ENCODE assay signal across 8 mouse cellular contexts in the genomic region with DNA sequence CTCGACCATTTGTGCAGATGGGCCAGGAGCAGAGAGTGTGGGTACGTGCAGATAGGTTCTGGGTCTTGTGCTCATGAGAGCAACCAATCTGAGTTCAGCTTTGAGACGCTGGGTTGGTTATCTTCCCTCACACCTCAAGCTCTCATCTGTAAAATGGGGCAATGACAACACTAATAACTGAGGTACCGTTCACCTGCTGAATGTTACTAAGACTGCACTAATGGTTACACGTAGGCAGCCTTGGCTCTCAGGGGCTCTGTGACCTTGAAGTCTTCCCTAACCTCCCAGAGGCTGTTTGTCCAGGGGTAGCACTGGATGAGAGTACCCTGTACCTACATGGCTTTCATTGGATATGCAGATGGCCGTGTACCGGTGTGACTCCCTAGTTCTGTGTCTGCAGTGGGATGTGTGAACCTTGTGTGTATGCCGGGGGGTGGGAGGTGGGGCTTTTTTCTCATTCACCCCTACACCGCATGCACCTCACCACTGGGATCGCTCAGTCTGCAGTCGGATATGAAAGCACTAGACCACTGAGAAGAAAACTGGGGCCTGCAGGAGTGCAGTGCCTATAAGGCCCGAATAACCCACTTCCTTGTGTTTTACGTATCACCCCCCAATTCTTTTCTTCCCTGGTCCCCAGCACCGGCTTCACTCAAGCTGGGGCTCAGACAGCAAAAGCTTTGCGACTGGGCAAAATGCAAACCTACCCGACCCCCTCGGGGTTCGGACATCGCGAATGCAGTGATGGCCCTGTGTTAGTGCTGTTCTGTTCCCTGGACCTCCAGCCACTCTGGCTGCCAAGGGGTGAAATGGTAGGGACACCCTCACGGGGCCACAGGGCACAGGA. TPM values are rescaled to one million over a fixed set of nuclear protein-coding genes. Genes with fewer than 3 reads are reported as not detected.
DNase-seq lines count a peak whose midpoint lies in the region; ATAC-seq and TF ChIP-seq lines count a peak whose summit lies in the region.

No protein-coding gene starts in this region.

- intact Hi-C loops in heart, postnatal 25 days (cut with DNase I): no loop called here

- H3K27me3 ChIP-seq in heart, embryonic 10.5 days (ENCODE audit: insufficient read depth, poor library complexity, severe bottlenecking): no peaks in the 10 kb centered on the region
- no peaks in the 10 kb centered on the region for H3K27me3 ChIP-seq in E14TG2a.4 (ENCODE audit: insufficient read depth, low read length)
- H3K27me3 ChIP-seq in forebrain, embryonic 11.5 days (ENCODE audit: control insufficient read depth, insufficient read depth, low read length): no peaks in the 10 kb centered on the region
- H3K27me3 ChIP-seq in liver, adult 2 months (ENCODE audit: control insufficient read depth, insufficient read depth, low read length): no peaks in the 10 kb centered on the region
- H3K27me3 ChIP-seq in stomach, embryonic 14.5 days (ENCODE audit: control insufficient read depth, insufficient read depth, low read length): no peaks in the 10 kb centered on the region

- H3K4me2 ChIP-seq in forebrain, embryonic 11.5 days (ENCODE audit: low read depth, low read length, severe bottlenecking): peak overlapping the region; percentile 95
- H3K4me2 ChIP-seq in stomach, embryonic 14.5 days (replicated peaks; ENCODE audit: low read depth, low read length): peak overlapping the region; percentile 99

- no peak for DNase-seq in heart, embryonic 10.5 days (ENCODE audit: low spot score)
- no peak for DNase-seq in heart, postnatal 25 days (ENCODE audit: low spot score)
- no peak for DNase-seq in forebrain, embryonic 11.5 days (ENCODE audit: low spot score)
- DNase-seq in liver, adult 2 months (ENCODE audit: extremely low read depth, low read depth, low spot score): no peak
- DNase-seq in frontal cortex, postnatal 36 days (ENCODE audit: low spot score in 2 of 2): no peak
- DNase-seq in layer of hippocampus, postnatal 10 days (ENCODE audit: low spot score in 2 of 2): no peak

- no peaks in the 10 kb centered on the region for H3K36me3 ChIP-seq in heart, embryonic 10.5 days
- H3K36me3 ChIP-seq in E14TG2a.4 (ENCODE audit: insufficient read depth, low read length): peaks cover 26% of the 10 kb centered on the region
- no peaks in the 10 kb centered on the region for H3K36me3 ChIP-seq in forebrain, embryonic 11.5 days (ENCODE audit: control insufficient read depth, insufficient read depth, low read length)
- H3K36me3 ChIP-seq in liver, adult 2 months (ENCODE audit: control insufficient read depth, insufficient read depth, low read length): no peaks in the 10 kb centered on the region
- H3K36me3 ChIP-seq in stomach, embryonic 14.5 days (ENCODE audit: control insufficient read depth, insufficient read depth, low read length): no peaks in the 10 kb centered on the region

- TF ChIP-seq POLR2A in liver, adult 2 months (IDR thresholded peaks at IDR 0.05; ENCODE audit: extremely low read depth, insufficient read depth, low read length): no peak

- peak overlapping the region; percentile 95 for H3K9ac ChIP-seq in forebrain, embryonic 11.5 days (ENCODE audit: low read length)
- peak overlapping the region; percentile 98 for H3K9ac ChIP-seq in liver, adult 2 months (ENCODE audit: low read depth, low read length)
- H3K9ac ChIP-seq in stomach, embryonic 14.5 days (replicated peaks; ENCODE audit: low read depth, low read length): peak overlapping the region; percentile 88

- H3K9me3 ChIP-seq in heart, embryonic 10.5 days: no peaks in the 10 kb centered on the region
- no peaks in the 10 kb centered on the region for H3K9me3 ChIP-seq in E14TG2a.4 (ENCODE audit: low read length)
- no peaks in the 10 kb centered on the region for H3K9me3 ChIP-seq in forebrain, embryonic 11.5 days (ENCODE audit: control insufficient read depth, low read length)
- no peaks in the 10 kb centered on the region for H3K9me3 ChIP-seq in stomach, embryonic 14.5 days (ENCODE audit: control insufficient read depth, low read depth, low read length)

- H3K4me1 ChIP-seq in heart, embryonic 10.5 days: peaks cover 34% of the 10 kb centered on the region
- peaks cover 64% of the 10 kb centered on the region for H3K4me1 ChIP-seq in E14TG2a.4 (replicated peaks; ENCODE audit: low read depth, low read length)
- peaks cover 14% of the 10 kb centered on the region for H3K4me1 ChIP-seq in forebrain, embryonic 11.5 days (replicated peaks; ENCODE audit: control insufficient read depth, insufficient read depth, low read length)
- H3K4me1 ChIP-seq in liver, adult 2 months (ENCODE audit: control insufficient read depth, insufficient read depth, low read length): peaks cover 18% of the 10 kb centered on the region
- H3K4me1 ChIP-seq in stomach, embryonic 14.5 days (ENCODE audit: control insufficient read depth, insufficient read depth, low read length): peaks cover 17% of the 10 kb centered on the region

- TF ChIP-seq CTCF in E14TG2a.4 (conservative IDR thresholded peaks at IDR 0.05; ENCODE audit: low read length): no peak
- no peak for TF ChIP-seq CTCF in liver, adult 2 months (IDR thresholded peaks at IDR 0.05; ENCODE audit: low read depth, low read length)

- peak overlapping the region; percentile 84 for H3K4me3 ChIP-seq in heart, embryonic 10.5 days
- peak overlapping the region; percentile 100 for H3K4me3 ChIP-seq in E14TG2a.4 (replicated peaks; ENCODE audit: low read length)
- peak overlapping the region; percentile 95 for H3K4me3 ChIP-seq in forebrain, embryonic 11.5 days (ENCODE audit: low read depth, low read length)
- H3K4me3 ChIP-seq in liver, adult 2 months (ENCODE audit: insufficient read depth, low read depth, low read length): peak overlapping the region; percentile 98
- peak overlapping the region; percentile 96 for H3K4me3 ChIP-seq in stomach, embryonic 14.5 days (ENCODE audit: low read depth, low read length)

- ATAC-seq in forebrain, embryonic 11.5 days (replicated peaks; ENCODE audit: low FRiP score): no peak
- ATAC-seq in stomach, embryonic 14.5 days (ENCODE audit: insufficient number of reproducible peaks, insufficient read depth, low FRiP score, low read depth): no peak

- peak overlapping the region; percentile 92 for H3K27ac ChIP-seq in heart, embryonic 10.5 days
- H3K27ac ChIP-seq in forebrain, embryonic 11.5 days (ENCODE audit: low read depth, low read length): peak overlapping the region; percentile 91
- H3K27ac ChIP-seq in liver, adult 2 months (replicated peaks; ENCODE audit: insufficient read depth, low read depth, low read length): peak overlapping the region; percentile 90
- H3K27ac ChIP-seq in stomach, embryonic 14.5 days (ENCODE audit: low read length): peak overlapping the region; percentile 91

- H3K79me2 ChIP-seq in liver, adult 2 months (ENCODE audit: control insufficient read depth, insufficient read depth, low read length): peaks cover 25% of the 10 kb centered on the region

- 12% methylated on average over 21 of the region's 21 CpGs for WGBS in heart, embryonic 10.5 days
- 16% methylated on average over 21 of the region's 21 CpGs for WGBS in forebrain, embryonic 11.5 days
- WGBS in liver, adult 2 months: 4% methylated on average over 21 of the region's 21 CpGs
- 13% methylated on average over 21 of the region's 21 CpGs for WGBS in stomach, embryonic 14.5 days

RNA-seq across cellular contexts. Expression of a gene that starts 0.8 kb away (rescaled TPM):
- 68.1 and 96.1 TPM in 2 replicates for polyA plus RNA-seq in heart, embryonic 10.5 days (2016; fragmentation: Nextera tagmentation; extraction: Ambion mirVana)
- 10 to 100 TPM; 45.2 to 54.2 TPM for total RNA-seq in heart, postnatal 25 days (2021)
- 124 and 126 TPM in 2 replicates for polyA plus RNA-seq in forebrain, embryonic 11.5 days (2014; fragmentation: Nextera tagmentation; extraction: Ambion mirVana)
- 5.8 and 11.4 TPM in 2 replicates for total RNA-seq in liver, adult 2 months (2014; rRNA removed)
- polyA plus RNA-seq in liver, adult 2 months (2012; rRNA removed): 86.1 and 87.9 TPM in 2 replicates
- 71.7 and 83.9 TPM in 2 replicates for polyA plus RNA-seq in stomach, embryonic 14.5 days (2014; fragmentation: Nextera tagmentation; extraction: Ambion mirVana)
- total RNA-seq in layer of hippocampus, postnatal 10 days (2021): 100 to 1,000 TPM in 1 of 2 experiments, 10 to 100 TPM in 1; 95.0 to 114 TPM

RNA-seq across cellular contexts. Expression of a gene that starts 8.3 kb away (rescaled TPM):
- polyA plus RNA-seq in heart, embryonic 10.5 days (2016; fragmentation: Nextera tagmentation; extraction: Ambion mirVana): 0.06 and 1.2 TPM in 2 replicates
- total RNA-seq in heart, postnatal 25 days (2021): not detected
- polyA plus RNA-seq in forebrain, embryonic 11.5 days (2014; fragmentation: Nextera tagmentation; extraction: Ambion mirVana): not detected in 2 replicates
- total RNA-seq in liver, adult 2 months (2014; rRNA removed): under 0.01 and 0.20 TPM in 2 replicates
- polyA plus RNA-seq in liver, adult 2 months (2012; rRNA removed): 0.15 and 0.18 TPM in 2 replicates
- polyA plus RNA-seq in stomach, embryonic 14.5 days (2014; fragmentation: Nextera tagmentation; extraction: Ambion mirVana): 1.00 and 1.1 TPM in 2 replicates
- under 1 TPM; 0.16 to 0.20 TPM for total RNA-seq in layer of hippocampus, postnatal 10 days (2021)

RNA-seq across cellular contexts. Expression of a gene that starts 56.7 kb away (rescaled TPM):
- 0.03 and 0.06 TPM in 2 replicates for polyA plus RNA-seq in heart, embryonic 10.5 days (2016; fragmentation: Nextera tagmentation; extraction: Ambion mirVana)
- total RNA-seq in heart, postnatal 25 days (2021): not detected
- 8.2 and 13.5 TPM in 2 replicates for polyA plus RNA-seq in forebrain, embryonic 11.5 days (2014; fragmentation: Nextera tagmentation; extraction: Ambion mirVana)
- not detected in 2 replicates for total RNA-seq in liver, adult 2 months (2014; rRNA removed)
- polyA plus RNA-seq in liver, adult 2 months (2012; rRNA removed): not detected in 2 replicates
- polyA plus RNA-seq in stomach, embryonic 14.5 days (2014; fragmentation: Nextera tagmentation; extraction: Ambion mirVana): 0.65 and 0.90 TPM in 2 replicates
- total RNA-seq in layer of hippocampus, postnatal 10 days (2021): 100 to 1,000 TPM; 204 TPM
